Mouse (Mus musculus) adrenal gland, postnatal 10 days (tissue): Measurements from ENCODE around the gene Ferd3l. TPM values are rescaled to one million over a fixed set of nuclear protein-coding genes. Genes with fewer than 3 reads are reported as not detected.

Source experiments
- DNase-seq: peaks from one replicate; pipeline ENCODE4 v3.0.0; 2021; ENCODE audit warnings: mixed read lengths
- total RNA-seq, 2 experiments: library from RNA; stranded (reverse); gene quantifications; 2 replicates each; pipeline ENCODE4 v1.2.3; 2021

Ferd3l gene
- total RNA-seq, 2 experiments from 2014 or later: not detected

DNA sequence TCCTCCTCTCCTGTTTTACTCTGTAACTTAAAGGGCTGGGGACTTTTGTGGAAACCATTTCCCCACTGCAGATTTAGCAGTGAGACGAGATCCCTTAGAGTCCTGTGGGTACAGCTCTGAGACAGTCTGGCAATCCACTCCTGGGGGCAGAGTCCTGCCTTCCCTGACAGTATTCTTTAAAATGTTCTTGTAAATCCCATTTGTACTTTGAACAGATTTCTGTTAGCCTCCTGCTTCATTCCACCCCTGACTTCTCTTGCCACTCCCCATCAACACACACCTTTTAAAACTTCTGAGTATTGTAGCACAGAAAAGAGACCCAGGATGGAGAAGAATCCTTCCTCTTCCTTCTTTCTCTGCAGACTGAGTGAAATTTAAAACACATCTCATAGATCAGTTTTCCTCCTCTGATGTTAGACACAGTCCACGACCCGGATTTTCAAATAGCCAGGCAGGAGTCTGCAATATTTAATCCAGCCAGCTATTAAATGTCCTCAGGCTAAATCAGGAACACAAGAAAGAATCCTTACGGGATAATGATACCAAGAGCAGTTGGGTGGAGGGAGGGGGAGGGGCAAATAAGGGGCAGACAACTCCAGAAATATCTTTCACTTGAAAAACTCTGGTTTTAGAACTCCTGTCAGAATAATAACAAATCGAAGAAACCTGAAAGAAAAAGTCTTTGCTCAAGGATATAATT, 37.6 kb downstream of the Ferd3l start:
- no peak for DNase-seq

DNA sequence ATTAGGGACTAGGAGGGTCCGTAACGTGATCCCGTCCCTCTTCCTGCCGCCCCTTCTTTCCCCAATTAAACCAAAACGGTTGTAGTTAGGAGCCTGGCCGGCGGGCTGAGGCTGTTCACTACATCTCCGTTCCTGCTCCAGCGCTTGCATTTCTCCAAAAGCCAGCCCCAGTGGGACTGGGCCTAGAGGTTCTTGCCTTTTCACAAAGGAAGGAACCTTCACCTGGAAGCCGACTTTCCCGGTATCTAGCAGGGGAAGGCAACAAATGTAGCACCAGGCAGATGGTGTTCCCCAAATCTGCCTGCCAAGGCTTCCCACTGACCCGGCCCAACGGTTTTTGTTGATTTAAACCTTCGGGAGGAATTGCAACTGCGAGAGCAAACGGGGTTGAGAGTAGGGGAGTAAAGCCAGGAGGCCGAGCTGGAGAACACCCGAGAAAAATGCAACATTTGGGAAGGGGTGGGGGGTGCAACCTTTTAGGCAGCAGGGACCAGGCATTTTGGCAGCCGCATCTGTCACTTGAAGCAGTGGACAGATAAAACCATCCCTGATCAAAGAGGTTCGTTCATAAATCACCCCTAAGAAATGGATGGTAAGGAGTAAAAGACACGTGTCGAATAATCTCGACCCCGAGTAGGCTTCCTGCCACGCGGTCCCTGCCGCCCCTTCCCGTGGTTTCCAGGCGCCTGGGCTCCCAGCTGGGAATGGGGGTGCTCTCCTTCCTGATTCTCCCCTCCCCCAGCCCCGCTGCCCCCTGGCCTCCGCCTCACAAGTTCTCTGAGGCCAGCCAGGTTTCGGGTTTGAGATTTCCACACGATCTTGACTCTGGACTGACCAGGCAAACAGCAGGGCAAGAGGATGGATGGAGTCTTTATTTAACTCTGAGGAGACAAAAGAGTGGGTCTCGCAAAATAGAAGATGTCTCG, 38.5 kb downstream of the Ferd3l start:
- DNase-seq: peak; percentile 20

DNA sequence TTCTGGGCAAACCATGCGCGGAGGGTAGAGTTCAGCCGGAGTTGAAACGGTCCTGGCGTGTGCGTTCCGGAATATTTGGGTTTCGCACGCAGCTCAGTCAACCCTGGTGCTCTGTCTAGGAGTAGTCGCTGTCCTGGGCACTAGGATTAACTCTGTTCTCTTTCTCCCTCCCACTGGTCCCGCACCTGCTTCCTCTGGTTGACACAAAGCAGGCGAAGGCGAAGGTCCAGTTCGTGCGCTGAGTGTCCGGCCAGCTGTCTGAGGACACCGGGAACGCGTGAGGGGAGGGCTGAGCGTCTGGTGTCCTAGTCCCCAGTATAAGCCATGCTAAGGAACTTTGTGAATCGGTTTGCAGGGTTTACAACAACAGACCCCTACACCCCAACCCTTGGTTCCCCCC, 39.3 kb downstream of the Ferd3l start:
- peak; percentile 10 for DNase-seq

DNA sequence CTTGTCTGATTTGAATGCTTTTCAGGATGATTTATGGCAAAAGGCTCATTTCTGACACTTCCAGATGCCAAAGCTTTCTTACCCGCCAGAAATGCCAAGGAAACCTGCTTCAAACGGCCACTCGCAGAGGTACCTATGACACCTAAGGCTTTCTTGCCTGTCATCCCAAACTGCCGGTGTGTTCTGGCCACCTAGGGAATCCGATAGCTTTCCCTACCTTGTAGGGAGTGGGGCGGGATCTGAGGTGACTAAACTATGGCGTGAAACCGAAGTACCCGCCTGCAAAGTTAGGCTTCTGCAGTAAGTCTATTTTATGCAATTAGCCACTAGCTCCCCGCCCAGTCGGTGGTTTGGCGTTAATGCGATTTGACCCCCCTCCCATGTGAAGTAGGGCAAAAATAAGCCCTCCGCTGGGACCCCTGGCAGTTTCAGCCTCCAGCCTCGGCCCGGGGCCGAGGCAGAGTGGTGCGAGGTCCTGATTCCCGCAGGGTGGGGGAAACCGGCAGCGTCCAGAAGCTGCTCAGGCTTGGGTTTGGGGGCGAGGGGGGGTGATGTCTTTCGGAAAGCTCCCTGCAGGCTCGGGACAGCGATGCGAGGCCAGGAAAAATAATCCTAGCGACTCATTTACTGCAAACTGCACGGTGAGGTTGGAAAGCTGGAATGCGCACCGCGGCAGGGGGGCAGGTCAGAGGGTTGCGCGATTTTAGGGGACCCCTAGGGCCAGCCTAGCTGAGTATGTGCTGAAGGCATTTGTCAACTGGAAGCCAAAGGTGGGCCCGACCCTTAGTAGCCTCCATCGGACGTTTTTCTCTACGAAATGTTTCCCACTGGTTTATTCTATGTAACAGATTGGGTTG, 40.0 kb downstream of the Ferd3l start:
- DNase-seq: no peak

DNA sequence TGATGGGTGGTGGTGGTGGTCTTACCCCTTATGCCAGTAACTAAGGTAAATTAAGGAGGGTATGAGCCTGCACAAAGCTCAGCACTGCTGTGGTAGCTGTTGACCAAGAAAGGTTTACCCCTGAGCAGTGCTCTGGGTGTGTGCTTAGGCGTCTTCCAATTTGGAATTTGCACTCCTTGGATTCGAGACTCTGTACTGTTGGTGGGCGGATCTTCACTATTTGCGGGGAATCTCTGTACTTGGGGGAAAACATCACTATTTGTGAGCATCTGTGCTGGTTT, 40.6 kb downstream of the Ferd3l start:
- no peak for DNase-seq

Other genes starting within 250 kb of the Ferd3l start
- 10 to 100 TPM; 10.5 to 11.2 TPM for gene Twist1, start 29.2 kb downstream of the Ferd3l start, total RNA-seq